ENCODE assay signal across 35 mouse cellular contexts in the genomic region with DNA sequence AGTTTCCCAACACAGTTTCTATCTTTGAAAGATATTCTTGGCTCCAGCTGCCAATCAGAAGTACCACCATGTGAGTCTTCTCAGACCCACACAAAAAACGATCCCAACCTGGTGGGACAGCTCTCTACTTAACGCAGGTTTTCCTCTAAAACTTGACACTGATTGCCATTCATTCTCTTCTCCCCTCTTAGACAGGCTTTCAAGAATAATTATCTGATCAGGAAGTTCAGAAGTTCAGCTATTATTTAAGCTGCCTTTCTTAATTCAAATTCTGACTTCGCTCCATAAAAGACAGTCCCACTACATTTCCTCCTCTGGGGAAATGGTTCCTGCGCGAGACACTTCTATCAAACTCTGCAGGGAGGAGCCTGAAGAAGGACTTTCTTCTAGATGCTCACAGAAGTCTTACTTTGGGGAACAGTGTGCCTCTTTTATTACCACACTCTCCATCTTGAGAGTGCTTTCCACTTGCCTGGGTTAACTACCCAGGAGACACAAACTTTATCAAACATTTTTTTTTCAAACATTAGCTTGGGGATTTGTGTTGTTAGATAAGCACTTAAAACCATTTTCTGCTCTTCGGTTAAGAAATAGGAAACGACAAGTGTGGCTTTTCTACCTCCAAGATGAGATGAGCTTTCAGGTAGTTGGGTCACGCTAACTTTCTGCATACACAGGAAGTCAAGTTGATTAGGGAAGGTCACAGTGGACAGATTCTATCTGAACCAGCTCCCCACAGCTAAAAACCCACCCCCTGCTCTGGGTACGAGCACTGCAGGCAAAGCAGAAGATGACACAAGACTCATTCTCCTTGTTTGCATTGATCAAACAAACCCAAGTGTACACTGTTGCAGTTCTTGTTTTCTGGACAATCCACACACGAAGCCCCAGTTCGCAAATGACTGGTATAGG. TPM values are rescaled to one million over a fixed set of nuclear protein-coding genes. Genes with fewer than 3 reads are reported as not detected.
DNase-seq lines count a peak whose midpoint lies in the region; ATAC-seq and TF ChIP-seq lines count a peak whose summit lies in the region.
"Had no signal": no experiment of that assay in that cellular context is flagged by ENCODE, and none has a peak within 500 bp of the region (broad histone marks: within the 10 kb centered on the region; RNA-seq: fewer than 3 reads in every experiment).

No protein-coding gene starts in this region.

- no peaks in the 10 kb centered on the region for H3K9me3 ChIP-seq in forebrain, postnatal 0 days (ENCODE audit: low read length)
- no peaks in the 10 kb centered on the region for H3K9me3 ChIP-seq in forebrain, embryonic 16.5 days (ENCODE audit: control insufficient read depth, low read length)
- H3K9me3 ChIP-seq in MEL (replicated peaks; ENCODE audit: insufficient read depth, low read length) = no peaks in the 10 kb centered on the region
- H3K9me3 ChIP-seq in intestine, embryonic 16.5 days (ENCODE audit: control insufficient read depth, low read length) = peaks cover 7% of the 10 kb centered on the region; the same call in 1 of the 2 replicates
- H3K9me3 ChIP-seq: embryonic facial prominence, embryonic 15.5 days; heart, embryonic 10.5 days; heart, embryonic 15.5 days; hindbrain, embryonic 12.5 days; liver, embryonic 12.5 days; midbrain, embryonic 13.5 days; neural tube, embryonic 15.5 days had no signal

- H3K4me1 ChIP-seq in forebrain, postnatal 0 days (ENCODE audit: insufficient read depth) = no peaks in the 10 kb centered on the region; the same call in 1 of the 2 replicates
- no peaks in the 10 kb centered on the region for H3K4me1 ChIP-seq in forebrain, embryonic 16.5 days (replicated peaks; ENCODE audit: control insufficient read depth, insufficient read depth, low read length)
- peaks cover 29 to 65% of the 10 kb centered on the region in 2 experiments for H3K4me1 ChIP-seq in MEL (ENCODE audit: control insufficient read depth in 1 of 2, insufficient read depth in 2 of 2, low read length in 2 of 2)
- H3K4me1 ChIP-seq in small intestine, adult 2 months (ENCODE audit: control insufficient read depth, insufficient read depth, insufficient read length, low read length) = peaks cover 3% of the 10 kb centered on the region; the same call in 1 of the 2 replicates
- H3K4me1 ChIP-seq in intestine, embryonic 16.5 days (ENCODE audit: control insufficient read depth, insufficient read depth, low read length) = no peaks in the 10 kb centered on the region
- H3K4me1 ChIP-seq: embryonic facial prominence, embryonic 15.5 days; heart, embryonic 10.5 days; heart, embryonic 15.5 days had no signal

- H3K79me2 ChIP-seq in MEL (ENCODE audit: control insufficient read depth, insufficient read depth, low read length, poor library complexity) = no peaks in the 10 kb centered on the region

- no peak overlapping the region for H3K4me2 ChIP-seq in forebrain, postnatal 0 days (ENCODE audit: low read depth)
- H3K4me2 ChIP-seq in forebrain, embryonic 16.5 days (ENCODE audit: low read length) = no peak overlapping the region
- H3K4me2 ChIP-seq in intestine, embryonic 16.5 days (ENCODE audit: low read depth, low read length) = no peak overlapping the region
- H3K4me2 ChIP-seq: embryonic facial prominence, embryonic 15.5 days; heart, embryonic 15.5 days; hindbrain, embryonic 12.5 days; liver, embryonic 12.5 days; midbrain, embryonic 13.5 days; neural tube, embryonic 15.5 days had no signal

- no peaks in the 10 kb centered on the region for H3K27me3 ChIP-seq in forebrain, postnatal 0 days (ENCODE audit: insufficient read depth, low read length)
- H3K27me3 ChIP-seq in forebrain, embryonic 16.5 days (replicated peaks; ENCODE audit: control insufficient read depth, insufficient read depth, low read length) = no peaks in the 10 kb centered on the region
- no peaks in the 10 kb centered on the region for H3K27me3 ChIP-seq in MEL (ENCODE audit: control insufficient read depth in 1 of 2, insufficient read depth in 2 of 2, low read length in 2 of 2)
- H3K27me3 ChIP-seq in small intestine, adult 2 months (ENCODE audit: control insufficient read depth, insufficient read depth, low read length) = no peaks in the 10 kb centered on the region
- H3K27me3 ChIP-seq in intestine, embryonic 16.5 days (replicated peaks; ENCODE audit: control insufficient read depth, insufficient read depth, low read length) = no peaks in the 10 kb centered on the region
- H3K27me3 ChIP-seq: embryonic facial prominence, embryonic 15.5 days; heart, embryonic 15.5 days; hindbrain, embryonic 12.5 days; liver, embryonic 12.5 days; midbrain, embryonic 13.5 days; neural tube, embryonic 15.5 days; Patski had no signal

- no peak for TF ChIP-seq CTCF in forebrain, postnatal 0 days (IDR thresholded peaks at IDR 0.05; ENCODE audit: low read depth)
- TF ChIP-seq CTCF in MEL (IDR thresholded peaks at IDR 0.05 in 2 of 3, conservative IDR thresholded peaks at IDR 0.05 in 1 of 3; ENCODE audit: control insufficient read depth in 1 of 3, insufficient read depth in 1 of 3, low read depth in 2 of 3, low read length in 3 of 3, poor library complexity in 1 of 3, severe bottlenecking in 1 of 3) = no peak
- no peak for TF ChIP-seq CTCF in small intestine, adult 2 months (IDR thresholded peaks at IDR 0.05; ENCODE audit: extremely low read depth, insufficient read length, insufficient replicate concordance, low read depth, low read length)

- H3K9ac ChIP-seq in forebrain, postnatal 0 days = no peak overlapping the region
- H3K9ac ChIP-seq in forebrain, embryonic 16.5 days (replicated peaks; ENCODE audit: low read depth, low read length) = no peak overlapping the region
- peak overlapping the region; percentile 59 for H3K9ac ChIP-seq in MEL (ENCODE audit: control insufficient read depth, low read depth, low read length, poor library complexity, severe bottlenecking)
- no peak overlapping the region for H3K9ac ChIP-seq in intestine, embryonic 16.5 days (ENCODE audit: low read depth, low read length)
- H3K9ac ChIP-seq: embryonic facial prominence, embryonic 15.5 days; heart, embryonic 15.5 days; hindbrain, embryonic 12.5 days; liver, embryonic 12.5 days; liver, postnatal 0 days; midbrain, embryonic 13.5 days; neural tube, embryonic 15.5 days had no signal

- ATAC-seq in forebrain, postnatal 0 days = peak; percentile 55; the same call in 1 of the 2 replicates
- no peak for ATAC-seq in forebrain, embryonic 16.5 days
- no peak for ATAC-seq in intestine, embryonic 16.5 days
- ATAC-seq: forebrain, embryonic 14.5 days; hindbrain, postnatal 0 days; liver, embryonic 12.5 days; liver, postnatal 0 days; midbrain, embryonic 13.5 days; Patski had no signal

- no peak overlapping the region for H3K4me3 ChIP-seq in forebrain, postnatal 0 days (ENCODE audit: low read depth, low read length)
- H3K4me3 ChIP-seq in forebrain, embryonic 16.5 days (replicated peaks; ENCODE audit: low read length) = no peak overlapping the region
- H3K4me3 ChIP-seq in MEL (ENCODE audit: control insufficient read depth in 1 of 2, insufficient read depth in 1 of 2, low read depth in 2 of 2, low read length in 2 of 2) = peak overlapping the region; percentile 27; a peak in 3 of 4 replicates
- H3K4me3 ChIP-seq in small intestine, adult 2 months (ENCODE audit: low read depth, low read length) = no peak overlapping the region
- no peak overlapping the region for H3K4me3 ChIP-seq in intestine, embryonic 16.5 days (ENCODE audit: low read length)
- H3K4me3 ChIP-seq: embryonic facial prominence, embryonic 10.5 days; embryonic facial prominence, embryonic 15.5 days; heart, embryonic 10.5 days; heart, embryonic 15.5 days; hindbrain, embryonic 12.5 days; layer of hippocampus, adult 2 months; liver, embryonic 12.5 days; midbrain, embryonic 13.5 days; neural tube, embryonic 15.5 days had no signal

- H3K27ac ChIP-seq in forebrain, postnatal 0 days (ENCODE audit: low read depth, low read length) = no peak overlapping the region
- no peak overlapping the region for H3K27ac ChIP-seq in forebrain, embryonic 16.5 days (ENCODE audit: low read length)
- peak overlapping the region; percentile 99 for H3K27ac ChIP-seq in MEL (ENCODE audit: control insufficient read depth, low read depth, low read length)
- 0 out of 2 replicates have a peak overlapping the region, but pooled peaks have one; percentile 27 for H3K27ac ChIP-seq in small intestine, adult 2 months (ENCODE audit: insufficient read depth, low read depth, low read length)
- no peak overlapping the region for H3K27ac ChIP-seq in intestine, embryonic 16.5 days (ENCODE audit: low read length)
- H3K27ac ChIP-seq: embryonic facial prominence, embryonic 10.5 days; embryonic facial prominence, embryonic 15.5 days; heart, embryonic 10.5 days; heart, embryonic 15.5 days; hindbrain, embryonic 12.5 days; hindbrain, postnatal 0 days; layer of hippocampus, adult 2 months; liver, embryonic 12.5 days; midbrain, embryonic 13.5 days; neural tube, embryonic 15.5 days had no signal

- 74% methylated on average over 11 of the region's 11 CpGs for WGBS in forebrain, postnatal 0 days
- WGBS in forebrain, embryonic 16.5 days = 75% methylated on average over 11 of the region's 11 CpGs
- WGBS in small intestine, adult 2 months = 46% methylated on average over 11 of the region's 11 CpGs
- WGBS in intestine, embryonic 16.5 days = 61% methylated on average over 11 of the region's 11 CpGs

- H3K36me3 ChIP-seq in forebrain, postnatal 0 days (ENCODE audit: insufficient read depth) = no peaks in the 10 kb centered on the region
- no peaks in the 10 kb centered on the region for H3K36me3 ChIP-seq in forebrain, embryonic 16.5 days (ENCODE audit: control insufficient read depth, insufficient read depth)
- peaks cover 0 to 48% of the 10 kb centered on the region in 2 experiments; a peak in 2 of 4 replicates for H3K36me3 ChIP-seq in MEL (ENCODE audit: control insufficient read depth in 1 of 2, insufficient read depth in 2 of 2, low read length in 2 of 2)
- no peaks in the 10 kb centered on the region for H3K36me3 ChIP-seq in small intestine, adult 2 months (ENCODE audit: control insufficient read depth, insufficient read depth, low read length)
- no peaks in the 10 kb centered on the region for H3K36me3 ChIP-seq in intestine, embryonic 16.5 days (ENCODE audit: control insufficient read depth, insufficient read depth, low read length)
- H3K36me3 ChIP-seq: embryonic facial prominence, embryonic 10.5 days; embryonic facial prominence, embryonic 15.5 days; heart, embryonic 10.5 days; heart, embryonic 15.5 days; hindbrain, embryonic 12.5 days; liver, embryonic 12.5 days; midbrain, embryonic 13.5 days; neural tube, embryonic 15.5 days had no signal

- TF ChIP-seq EP300 in MEL (IDR thresholded peaks at IDR 0.05; ENCODE audit: low read depth in 1 of 2, low read length in 2 of 2) = peak; percentile 66 to 89

- no peak for DNase-seq in forebrain, postnatal 0 days
- peak; percentile 76 for DNase-seq in MEL (ENCODE audit: low read depth, low spot score)
- DNase-seq in induced T-regulatory cell, adult 2 months (ENCODE audit: low read depth) = peak; percentile 62
- DNase-seq in embryo, embryonic 10.5 days (ENCODE audit: low spot score) = no peak
- DNase-seq: adrenal gland, postnatal 25 days; cerebellum, adult 11-12 months; cerebellum, postnatal 10 days; gastrocnemius, postnatal 10 days; heart, adult 11 months; kidney, adult 11 months; kidney, postnatal 36 days; left cerebral cortex, postnatal 4 days; liver, postnatal 0 days; lung, postnatal 36 days; retina, postnatal 1 day; right cerebral cortex, postnatal 25 days; spleen, adult 18-20 months; thymus, postnatal 25 days had no signal

- TF ChIP-seq RAD21 in MEL (IDR thresholded peaks at IDR 0.05; ENCODE audit: low read depth, low read length) = no peak

- TF ChIP-seq POLR2A in MEL (IDR thresholded peaks at IDR 0.05; ENCODE audit: control insufficient read depth in 1 of 2, insufficient read depth in 1 of 2, low read depth in 1 of 2, low read length in 2 of 2, poor library complexity in 1 of 2) = peak in 1 of 2 experiments; percentile 35; a peak in 1 of 4 replicates
- TF ChIP-seq POLR2A in small intestine, adult 2 months (IDR thresholded peaks at IDR 0.05; ENCODE audit: low read depth, low read length) = no peak

RNA-seq across cellular contexts. Expression of gene St6galnac5, which starts 30.2 kb away (rescaled TPM):
- total RNA-seq in forebrain, postnatal 0 days (2014; rRNA removed) = 23.9 and 26.8 TPM in 2 replicates
- polyA plus RNA-seq in forebrain, postnatal 0 days (2015; fragmentation: Nextera tagmentation; extraction: Ambion mirVana) = 23.4 and 38.3 TPM in 2 replicates
- 18.5 and 23.1 TPM in 2 replicates for polyA plus RNA-seq in forebrain, embryonic 16.5 days (2015; fragmentation: Nextera tagmentation; extraction: Ambion mirVana)
- not detected in 2 replicates for total RNA-seq in MEL (2012; rRNA removed)
- not detected for polyA plus RNA-seq in MEL (2012; ENCODE audit: insufficient read depth in 1 of 2, insufficient read length in 2 of 2, low read depth in 1 of 2, low replicate concordance in 2 of 2, missing spikeins in 1 of 2)
- 0.14 and 0.28 TPM in 2 replicates for polyA plus RNA-seq in small intestine, adult 2 months (2012; rRNA removed)
- polyA plus RNA-seq in intestine, embryonic 16.5 days (2015; fragmentation: Nextera tagmentation; extraction: Ambion mirVana) = 0.28 and 0.58 TPM in 2 replicates
- total RNA-seq: heart, postnatal 25 days; megakaryocyte-erythroid progenitor cell, adult 5-6 weeks had no signal

Comparison
In these comparisons a context has a peak if more than half of its experiments do, and no peak if none do; other contexts are left out.
1. DNase-seq: peak in MEL (single experiment) and induced T-regulatory cell, adult 2 months (single experiment); none in forebrain, postnatal 0 days (single experiment) and embryo, embryonic 10.5 days (single experiment).
2. H3K27ac ChIP-seq: peak in MEL (single experiment) and small intestine, adult 2 months (single experiment); none in forebrain, postnatal 0 days (single experiment), forebrain, embryonic 16.5 days (single experiment) and intestine, embryonic 16.5 days (single experiment).
3. H3K4me3 ChIP-seq: peak in MEL (2 of 2); none in forebrain, postnatal 0 days (single experiment), forebrain, embryonic 16.5 days (single experiment), small intestine, adult 2 months (single experiment) and intestine, embryonic 16.5 days (single experiment).
4. RNA of gene St6galnac5, which starts 30.2 kb away (polyA plus RNA-seq): 23.4 to 38.3 TPM in forebrain, postnatal 0 days and 18.5 to 23.1 TPM in forebrain, embryonic 16.5 days; 0.28 to 0.58 TPM in intestine, embryonic 16.5 days, 0.14 to 0.28 TPM in small intestine, adult 2 months and not detected in MEL; every median in the first group is over 10 times any median in the second.